9 mouse cellular contexts compared by ENCODE assay signal in genomic region chr7:24113001-24113400, GRCm38 (mm10). TPM values are rescaled to one million over a fixed set of nuclear protein-coding genes. Genes with fewer than 3 reads are reported as not detected.
A peak's percentile ranks its signal among the peaks of the same experiment; 100 is the strongest.
DNase-seq lines count a peak whose midpoint lies in the region; ATAC-seq and TF ChIP-seq lines count a peak whose summit lies in the region.
"Had no signal": no experiment of that assay in that cellular context is flagged by ENCODE, and none has a peak within 500 bp of the region (broad histone marks: within the 10 kb centered on the region; RNA-seq: fewer than 3 reads in every experiment).

No protein-coding gene starts in this region.

- peak overlapping the region; percentile 39 for H3K9ac ChIP-seq in ES-Bruce4 (ENCODE audit: low read depth, poor library complexity, severe bottlenecking)
- H3K9ac ChIP-seq in embryonic facial prominence, embryonic 13.5 days, result peak overlapping the region; percentile 83
- H3K9ac ChIP-seq in heart, embryonic 14.5 days (ENCODE audit: low read length), result peak overlapping the region; percentile 79
- H3K9ac ChIP-seq in kidney, postnatal 0 days (ENCODE audit: low read depth, low read length), result peak overlapping the region; percentile 60
- peak overlapping the region; percentile 68 for H3K9ac ChIP-seq in lung, embryonic 14.5 days

- peak overlapping the region; percentile 94 for H3K4me3 ChIP-seq in ES-Bruce4 (ENCODE audit: low read depth, low read length)
- H3K4me3 ChIP-seq in embryonic facial prominence, embryonic 13.5 days, result peak overlapping the region; percentile 74
- H3K4me3 ChIP-seq in heart, embryonic 14.5 days (ENCODE audit: control insufficient read depth in 1 of 2, insufficient read depth in 1 of 2, low read depth in 1 of 2, low read length in 2 of 2), result peak overlapping the region; percentile 56 to 78
- peak overlapping the region; percentile 55 for H3K4me3 ChIP-seq in kidney, postnatal 0 days (replicated peaks; ENCODE audit: low read depth, low read length)
- H3K4me3 ChIP-seq in lung, embryonic 14.5 days (ENCODE audit: low read depth, low read length), result peak overlapping the region; percentile 65

- TF ChIP-seq POLR2A in ES-Bruce4 (IDR thresholded peaks at IDR 0.05; ENCODE audit: insufficient read depth, low read length), result no peak

- H3K36me3 ChIP-seq in ES-Bruce4 (ENCODE audit: control insufficient read depth, insufficient read depth, low read length, poor library complexity, severe bottlenecking), result no peaks in the 10 kb centered on the region
- peaks cover 20% of the 10 kb centered on the region for H3K36me3 ChIP-seq in embryonic facial prominence, embryonic 13.5 days
- H3K36me3 ChIP-seq in heart, embryonic 14.5 days (ENCODE audit: control insufficient read depth, insufficient read depth, low read length), result peaks cover 7% of the 10 kb centered on the region
- H3K36me3 ChIP-seq in kidney, postnatal 0 days (ENCODE audit: insufficient read depth, low read length), result no peaks in the 10 kb centered on the region
- H3K36me3 ChIP-seq in lung, embryonic 14.5 days (ENCODE audit: insufficient read depth), result peaks cover 13% of the 10 kb centered on the region; the same call in 1 of the 2 replicates

- no peaks in the 10 kb centered on the region for H3K4me1 ChIP-seq in ES-Bruce4 (ENCODE audit: control insufficient read depth, insufficient read depth, low read length)
- H3K4me1 ChIP-seq in embryonic facial prominence, embryonic 13.5 days, result peaks cover 6% of the 10 kb centered on the region
- H3K4me1 ChIP-seq in heart, embryonic 14.5 days (ENCODE audit: control insufficient read depth in 2 of 2, insufficient read depth in 2 of 2, low read length in 2 of 2), result peaks cover 5% of the 10 kb centered on the region in 2 experiments; a peak in 3 of 4 replicates
- 0 out of 2 replicates have a peak, but pooled peaks cover 3% of the 10 kb centered on the region for H3K4me1 ChIP-seq in kidney, postnatal 0 days (replicated peaks; ENCODE audit: insufficient read depth, low read length)
- peaks cover 4% of the 10 kb centered on the region; the same call in 1 of the 2 replicates for H3K4me1 ChIP-seq in lung, embryonic 14.5 days (ENCODE audit: insufficient read depth)

- no peak for ATAC-seq in embryonic facial prominence, embryonic 13.5 days (ENCODE audit: insufficient number of reproducible peaks, insufficient read depth, low FRiP score, low TSS enrichment, low read depth)
- no peak for ATAC-seq in heart, embryonic 14.5 days (ENCODE audit: insufficient number of reproducible peaks, insufficient read depth, low FRiP score, low read depth)
- peak; percentile 55 for ATAC-seq in kidney, postnatal 0 days (replicated peaks; ENCODE audit: low FRiP score, low read depth)
- peak; percentile 16; the same call in 1 of the 2 replicates for ATAC-seq in lung, embryonic 14.5 days (ENCODE audit: insufficient read depth)

- no peak overlapping the region for H3K27ac ChIP-seq in ES-Bruce4 (ENCODE audit: insufficient read depth, low read length)
- peak overlapping the region; percentile 80 for H3K27ac ChIP-seq in embryonic facial prominence, embryonic 13.5 days
- H3K27ac ChIP-seq in heart, embryonic 14.5 days (replicated peaks in 1 of 2; ENCODE audit: control insufficient read depth in 1 of 2, insufficient read depth in 1 of 2, low read depth in 2 of 2, low read length in 2 of 2), result peak overlapping the region; percentile 3 to 65
- peak overlapping the region; percentile 72 for H3K27ac ChIP-seq in kidney, postnatal 0 days
- peak overlapping the region; percentile 75 for H3K27ac ChIP-seq in lung, embryonic 14.5 days (ENCODE audit: low read depth)

- peak; percentile 75 for DNase-seq in adrenal gland, adult 2 months
- peak; percentile 68 for DNase-seq in kidney, postnatal 0 days (ENCODE audit: low spot score)
- peak; percentile 68 for DNase-seq in lung, embryonic 14.5 days
- DNase-seq in ovary, postnatal 36 days (ENCODE audit: low spot score), result peak; percentile 56
- no peak for DNase-seq in frontal cortex, postnatal 25 days (ENCODE audit: low spot score in 2 of 2)

- H3K4me2 ChIP-seq in embryonic facial prominence, embryonic 13.5 days, result peak overlapping the region; percentile 81
- peak overlapping the region; percentile 83 for H3K4me2 ChIP-seq in heart, embryonic 14.5 days (ENCODE audit: low read length)
- peak overlapping the region; percentile 65 for H3K4me2 ChIP-seq in kidney, postnatal 0 days (ENCODE audit: low read length)
- H3K4me2 ChIP-seq in lung, embryonic 14.5 days, result peak overlapping the region; percentile 83

- no peaks in the 10 kb centered on the region for H3K27me3 ChIP-seq in ES-Bruce4 (ENCODE audit: control insufficient read depth, insufficient read depth, low read length, poor library complexity, severe bottlenecking)
- H3K27me3 ChIP-seq in embryonic facial prominence, embryonic 13.5 days, result no peaks in the 10 kb centered on the region
- H3K27me3 ChIP-seq in heart, embryonic 14.5 days (ENCODE audit: control insufficient read depth, insufficient read depth, low read length), result no peaks in the 10 kb centered on the region
- no peaks in the 10 kb centered on the region for H3K27me3 ChIP-seq in kidney, postnatal 0 days (ENCODE audit: insufficient read depth, low read length)
- no peaks in the 10 kb centered on the region for H3K27me3 ChIP-seq in lung, embryonic 14.5 days (ENCODE audit: insufficient read depth, low read length)

- TF ChIP-seq CTCF in ES-Bruce4 (IDR thresholded peaks at IDR 0.05; ENCODE audit: low read depth, low read length), result no peak
- no peak for TF ChIP-seq CTCF in kidney, postnatal 0 days (IDR thresholded peaks at IDR 0.05; ENCODE audit: low read depth)
- no peak for TF ChIP-seq CTCF in lung, embryonic 14.5 days (IDR thresholded peaks at IDR 0.05; ENCODE audit: low read depth)

- WGBS in embryonic facial prominence, embryonic 13.5 days, result 11% methylated on average over 12 of the region's 12 CpGs
- WGBS in heart, embryonic 14.5 days, result 20% methylated on average over 12 of the region's 12 CpGs
- WGBS in kidney, postnatal 0 days, result 9% methylated on average over 12 of the region's 12 CpGs
- WGBS in lung, embryonic 14.5 days, result 10% methylated on average over 12 of the region's 12 CpGs

- TF ChIP-seq EP300 in ES-Bruce4 (IDR thresholded peaks at IDR 0.05; ENCODE audit: insufficient read depth, low read depth, low read length), result no peak

- no peaks in the 10 kb centered on the region for H3K9me3 ChIP-seq in ES-Bruce4 (replicated peaks; ENCODE audit: control insufficient read depth, insufficient read depth, low read length, poor library complexity, severe bottlenecking)
- peaks cover 17% of the 10 kb centered on the region for H3K9me3 ChIP-seq in embryonic facial prominence, embryonic 13.5 days
- H3K9me3 ChIP-seq in heart, embryonic 14.5 days (ENCODE audit: control insufficient read depth, low read length), result peaks cover 10% of the 10 kb centered on the region
- H3K9me3 ChIP-seq in kidney, postnatal 0 days (replicated peaks; ENCODE audit: low read length), result 0 out of 2 replicates have a peak, but pooled peaks cover 6% of the 10 kb centered on the region
- peaks cover 18% of the 10 kb centered on the region; the same call in 1 of the 2 replicates for H3K9me3 ChIP-seq in lung, embryonic 14.5 days (ENCODE audit: low read depth, low read length)

RNA-seq across cellular contexts. Expression of gene Zfp112, which starts 0.9 kb away (rescaled TPM):
- 1.3 and 1.4 TPM in 2 replicates for polyA plus RNA-seq in ES-Bruce4 (2011; ENCODE audit: insufficient read depth, insufficient read length, low read depth, missing spikeins)
- total RNA-seq in adrenal gland, adult 2 months (2021), result 1 to 10 TPM; 3.1 to 4.1 TPM
- 1.8 and 2.2 TPM in 2 replicates for polyA plus RNA-seq in adrenal gland, adult 2 months (2012; rRNA removed)
- 10.1 and 12.4 TPM in 2 replicates for polyA plus RNA-seq in embryonic facial prominence, embryonic 13.5 days (2015; fragmentation: Nextera tagmentation; extraction: Ambion mirVana)
- 5.3 and 5.6 TPM in 2 replicates for polyA plus RNA-seq in heart, embryonic 14.5 days (2014; fragmentation: Nextera tagmentation; extraction: Ambion mirVana)
- polyA plus RNA-seq in kidney, postnatal 0 days (2015; fragmentation: Nextera tagmentation; extraction: Ambion mirVana), result 4.5 and 4.6 TPM in 2 replicates
- 3.9 and 4.5 TPM in 2 replicates for polyA plus RNA-seq in lung, embryonic 14.5 days (2014; fragmentation: Nextera tagmentation; extraction: Ambion mirVana)

RNA-seq across cellular contexts. Expression of gene Zfp235, which starts 21.0 kb away (rescaled TPM):
- 3.9 and 4.6 TPM in 2 replicates for polyA plus RNA-seq in ES-Bruce4 (2011; ENCODE audit: insufficient read depth, insufficient read length, low read depth, missing spikeins)
- total RNA-seq in adrenal gland, adult 2 months (2021), result 1 to 10 TPM; 9.4 to 9.7 TPM
- polyA plus RNA-seq in adrenal gland, adult 2 months (2012; rRNA removed), result 2.6 and 4.2 TPM in 2 replicates
- polyA plus RNA-seq in embryonic facial prominence, embryonic 13.5 days (2015; fragmentation: Nextera tagmentation; extraction: Ambion mirVana), result 18.8 and 21.9 TPM in 2 replicates
- polyA plus RNA-seq in heart, embryonic 14.5 days (2014; fragmentation: Nextera tagmentation; extraction: Ambion mirVana), result 8.7 and 9.3 TPM in 2 replicates
- 12.4 and 13.3 TPM in 2 replicates for polyA plus RNA-seq in kidney, postnatal 0 days (2015; fragmentation: Nextera tagmentation; extraction: Ambion mirVana)
- polyA plus RNA-seq in lung, embryonic 14.5 days (2014; fragmentation: Nextera tagmentation; extraction: Ambion mirVana), result 16.6 TPM in 2 replicates

RNA-seq across cellular contexts. Expression of gene Zfp180, which starts 31.3 kb away (rescaled TPM):
- polyA plus RNA-seq in ES-Bruce4 (2011; ENCODE audit: insufficient read depth, insufficient read length, low read depth, missing spikeins), result 16.9 and 18.2 TPM in 2 replicates
- 10 to 100 TPM; 21.7 to 26.3 TPM for total RNA-seq in adrenal gland, adult 2 months (2021)
- polyA plus RNA-seq in adrenal gland, adult 2 months (2012; rRNA removed), result 11.3 and 17.9 TPM in 2 replicates
- polyA plus RNA-seq in embryonic facial prominence, embryonic 13.5 days (2015; fragmentation: Nextera tagmentation; extraction: Ambion mirVana), result 23.8 and 25.4 TPM in 2 replicates
- 13.5 and 14.8 TPM in 2 replicates for polyA plus RNA-seq in heart, embryonic 14.5 days (2014; fragmentation: Nextera tagmentation; extraction: Ambion mirVana)
- 12.1 and 13.6 TPM in 2 replicates for polyA plus RNA-seq in kidney, postnatal 0 days (2015; fragmentation: Nextera tagmentation; extraction: Ambion mirVana)
- 22.8 and 27.2 TPM in 2 replicates for polyA plus RNA-seq in lung, embryonic 14.5 days (2014; fragmentation: Nextera tagmentation; extraction: Ambion mirVana)

RNA-seq across cellular contexts. Expression of gene Vmn1r183, which starts 59.9 kb away (rescaled TPM):
- polyA plus RNA-seq in ES-Bruce4 (2011; ENCODE audit: insufficient read depth, insufficient read length, low read depth, missing spikeins), result not detected in 2 replicates
- not detected for total RNA-seq in adrenal gland, adult 2 months (2021)
- polyA plus RNA-seq in adrenal gland, adult 2 months (2012; rRNA removed), result not detected in 2 replicates
- not detected in 2 replicates for polyA plus RNA-seq in embryonic facial prominence, embryonic 13.5 days (2015; fragmentation: Nextera tagmentation; extraction: Ambion mirVana)
- polyA plus RNA-seq in heart, embryonic 14.5 days (2014; fragmentation: Nextera tagmentation; extraction: Ambion mirVana), result not detected in 2 replicates
- polyA plus RNA-seq in kidney, postnatal 0 days (2015; fragmentation: Nextera tagmentation; extraction: Ambion mirVana), result not detected in 2 replicates
- not detected in 2 replicates for polyA plus RNA-seq in lung, embryonic 14.5 days (2014; fragmentation: Nextera tagmentation; extraction: Ambion mirVana)
- total RNA-seq: gastrocnemius, postnatal 4 days had no signal

Comparison
In these comparisons a context has a peak if more than half of its experiments do, and no peak if none do; other contexts are left out.
1. DNase-seq: peak in adrenal gland, adult 2 months (single experiment), kidney, postnatal 0 days (single experiment), lung, embryonic 14.5 days (single experiment) and ovary, postnatal 36 days (single experiment); none in frontal cortex, postnatal 25 days (0 of 2).
2. ATAC-seq: peak in kidney, postnatal 0 days (single experiment) and lung, embryonic 14.5 days (single experiment); none in embryonic facial prominence, embryonic 13.5 days (single experiment) and heart, embryonic 14.5 days (single experiment).
3. Peak in every context shown above with its lines, with median percentiles within 50 percentile points of each other: H3K4me3 ChIP-seq, H3K9ac ChIP-seq and H3K4me2 ChIP-seq.